Mouse (Mus musculus): ENCODE measurements at regions not wholly inside any gene's neighbourhood (a gene's known extent, or its start where the extent isn't known, plus 50 kb on each side); places are given as distances from the start of the nearest gene placed in this dataset.

DNA sequence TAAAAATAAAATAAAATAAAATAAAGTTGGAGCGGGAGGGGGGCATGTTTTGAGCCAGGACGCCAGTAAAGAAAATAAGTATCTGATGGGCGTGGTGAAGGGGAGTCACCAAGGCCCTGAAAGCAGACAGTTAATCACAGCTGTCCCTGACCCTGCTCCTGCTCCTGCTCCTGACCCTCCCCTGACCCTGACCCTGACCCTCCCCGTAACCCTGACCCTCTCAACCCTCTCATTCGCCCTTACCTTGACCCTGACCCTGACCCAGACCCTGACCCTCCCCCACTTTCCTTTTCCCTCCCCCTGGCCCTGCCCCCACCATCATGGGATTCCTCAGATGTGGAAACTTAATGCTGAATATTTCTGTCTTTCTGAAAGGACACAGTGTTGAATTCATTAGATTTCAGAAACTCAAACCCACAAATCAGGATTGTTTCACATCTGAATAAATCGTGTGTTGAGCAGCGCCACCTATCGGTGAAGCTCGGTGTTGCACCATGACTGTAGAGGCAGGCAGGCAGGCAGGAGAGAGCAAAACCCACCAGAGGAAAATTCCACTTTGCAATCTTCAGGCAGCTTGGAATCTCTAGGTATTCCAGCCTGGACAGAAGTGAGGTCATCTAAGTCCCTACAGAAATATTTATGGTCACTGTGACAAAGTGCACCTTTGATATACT, 145.9 kb upstream of the Rhobtb1 start:
- TF ChIP-seq CTCF (IDR thresholded peaks at IDR 0.05; ENCODE audit: borderline replicate concordance, extremely low read depth, insufficient read depth, insufficient read length) (peak; percentile 93), POLR2A (IDR thresholded peaks at IDR 0.05; ENCODE audit: borderline replicate concordance, extremely low read depth, insufficient read depth, insufficient read length, poor library complexity, severe bottlenecking) (no peak)
